Mouse (Mus musculus) urinary bladder, postnatal 25 days (tissue): ENCODE results near the gene Hoxb3.

Source experiments
- DNase-seq: peaks from one replicate; pipeline ENCODE4 v3.0.0; 2022; ENCODE audit warnings: low spot score

Gene Hoxb3

DNA sequence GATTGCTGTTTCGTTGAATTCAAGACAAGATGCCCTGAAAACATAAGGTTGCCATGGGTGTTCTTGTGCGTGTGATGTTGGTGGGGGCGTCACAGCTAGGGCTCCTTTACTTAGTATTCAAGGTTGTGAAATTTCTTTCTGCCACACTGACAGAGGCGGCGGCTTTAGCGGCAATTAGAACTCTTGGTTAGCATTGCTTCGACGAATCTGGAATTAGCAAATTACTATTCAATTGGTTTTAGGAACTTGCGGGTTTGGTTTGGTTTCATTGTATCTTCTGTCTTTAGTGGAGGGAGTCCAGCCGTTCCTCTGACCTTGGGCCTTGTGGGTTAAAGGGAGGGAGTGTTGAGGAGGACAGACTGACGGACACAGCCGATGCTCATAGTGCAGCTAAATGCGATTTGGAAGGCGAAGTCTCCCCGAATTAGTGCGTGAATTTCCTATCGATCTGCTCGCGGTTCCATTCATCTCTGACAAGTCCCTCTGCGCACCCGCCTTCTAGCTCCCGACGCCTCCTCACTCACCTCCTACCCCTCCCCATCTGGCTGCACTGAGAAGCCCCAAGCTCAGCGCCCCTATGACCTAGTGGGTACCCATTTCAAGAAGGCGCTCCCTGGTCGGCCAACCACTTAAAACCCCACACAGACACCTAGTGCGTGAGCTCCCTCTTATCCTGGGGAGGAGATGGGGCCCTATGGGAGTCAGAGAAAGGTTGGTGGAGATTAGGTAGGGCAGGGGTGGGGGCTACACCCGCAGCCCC lies 5.3 kb upstream of the Hoxb3 start, which contains the start of gene Hoxb4:
Gene Hoxb4, plus strand, starts transcription at position 660 of the 760 bp plus-strand sequence.
- DNase-seq: no peak

DNA sequence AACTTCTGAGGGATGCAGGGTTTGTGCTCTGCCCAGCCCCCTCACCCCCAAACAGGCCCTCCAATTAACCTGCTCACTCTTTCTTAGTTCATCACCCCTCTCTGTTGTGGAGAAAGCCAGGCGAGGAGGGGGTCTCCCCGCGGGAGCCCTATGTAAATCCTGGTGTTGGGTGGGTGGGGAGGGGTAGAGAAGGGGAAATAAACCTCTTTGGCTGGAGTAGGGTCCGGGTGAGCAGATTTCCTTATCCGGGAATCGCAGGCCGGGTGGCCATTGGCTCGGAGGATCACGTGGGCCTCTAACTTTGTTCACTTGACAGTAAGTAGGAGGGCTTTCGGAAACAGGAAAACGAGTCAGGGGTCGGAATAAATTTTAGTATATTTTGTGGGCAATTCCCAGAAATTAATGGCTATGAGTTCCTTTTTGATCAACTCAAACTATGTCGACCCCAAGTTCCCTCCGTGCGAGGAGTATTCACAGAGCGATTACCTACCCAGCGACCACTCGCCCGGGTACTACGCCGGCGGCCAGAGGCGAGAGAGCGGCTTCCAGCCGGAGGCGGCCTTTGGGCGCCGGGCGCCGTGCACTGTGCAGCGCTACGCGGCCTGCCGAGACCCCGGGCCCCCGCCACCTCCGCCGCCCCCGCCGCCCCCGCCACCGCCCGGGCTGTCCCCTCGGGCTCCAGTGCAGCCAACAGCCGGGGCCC lies 4.6 kb upstream of the Hoxb3 start:
- DNase-seq: no peak

DNA sequence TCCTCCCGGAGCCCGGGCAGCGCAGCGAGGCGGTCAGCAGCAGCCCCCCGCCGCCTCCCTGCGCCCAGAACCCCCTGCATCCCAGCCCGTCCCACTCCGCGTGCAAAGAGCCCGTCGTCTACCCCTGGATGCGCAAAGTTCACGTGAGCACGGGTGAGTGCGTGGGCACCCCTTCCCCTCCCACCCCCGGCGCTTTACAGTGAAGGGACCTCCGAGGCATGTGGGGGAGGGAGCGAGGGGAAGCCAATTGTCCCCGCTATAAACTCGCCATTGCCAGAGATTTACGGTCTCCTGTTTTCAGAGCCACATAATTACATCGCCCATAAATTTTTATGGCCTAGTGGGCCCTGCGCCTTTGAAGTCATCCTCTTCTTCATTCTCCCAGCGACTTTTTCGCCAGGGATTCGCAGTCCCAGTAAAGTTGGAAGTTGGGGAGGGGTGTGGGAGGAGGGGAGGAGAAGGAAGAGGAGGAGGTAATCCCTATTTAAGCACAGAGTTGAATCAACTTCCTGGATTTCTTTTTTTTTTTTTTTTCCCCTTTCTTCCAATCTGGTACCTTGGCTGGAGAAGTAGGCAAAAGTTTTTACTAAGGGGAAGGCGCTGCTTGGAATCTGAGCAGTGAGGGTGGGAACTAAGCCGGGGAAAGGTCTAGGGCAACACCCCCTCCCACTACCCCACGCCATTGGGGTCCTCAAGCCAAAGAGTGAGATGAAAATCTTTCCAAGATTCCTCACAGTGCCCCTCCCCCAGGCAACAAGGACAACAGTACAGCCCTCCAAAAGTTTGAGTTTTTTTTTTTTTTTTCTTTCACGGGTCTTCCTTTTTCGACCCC lies 3.8 kb upstream of the Hoxb3 start:
- DNase-seq: no peak

DNA sequence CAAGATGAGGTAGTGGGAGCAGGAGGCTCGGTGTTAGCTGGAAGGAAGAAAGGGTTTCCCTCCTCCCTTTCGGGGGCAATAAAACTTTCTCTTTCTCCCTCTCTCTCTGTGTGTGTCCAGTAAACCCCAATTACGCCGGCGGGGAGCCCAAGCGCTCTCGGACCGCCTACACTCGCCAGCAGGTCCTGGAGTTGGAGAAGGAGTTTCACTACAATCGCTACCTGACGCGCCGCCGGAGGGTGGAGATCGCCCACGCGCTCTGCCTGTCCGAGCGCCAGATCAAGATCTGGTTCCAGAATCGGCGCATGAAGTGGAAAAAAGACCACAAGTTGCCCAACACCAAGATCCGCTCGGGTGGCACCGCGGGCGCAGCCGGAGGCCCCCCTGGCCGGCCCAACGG lies 3.2 kb upstream of the Hoxb3 start:
- no peak for DNase-seq

DNA sequence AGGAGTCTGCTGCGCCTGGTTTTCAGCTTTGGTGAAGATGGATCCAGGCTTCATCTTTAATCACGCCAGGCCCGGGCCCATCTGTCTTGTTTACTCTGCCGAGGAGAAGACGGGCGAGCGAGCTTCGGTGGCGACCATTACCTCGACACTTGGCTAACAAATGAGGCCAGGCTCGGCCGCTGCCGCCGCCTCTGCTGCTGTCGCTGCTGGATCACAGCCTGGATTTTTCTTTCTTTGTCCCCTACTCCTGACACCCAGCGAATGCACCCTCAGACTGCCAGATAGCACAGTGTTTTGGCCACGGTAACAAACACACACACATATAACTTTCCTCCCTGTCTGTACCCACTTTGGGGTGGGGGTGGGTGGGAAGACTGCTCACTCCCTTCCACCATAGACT lies 2.4 kb upstream of the Hoxb3 start:
- no peak for DNase-seq

DNA sequence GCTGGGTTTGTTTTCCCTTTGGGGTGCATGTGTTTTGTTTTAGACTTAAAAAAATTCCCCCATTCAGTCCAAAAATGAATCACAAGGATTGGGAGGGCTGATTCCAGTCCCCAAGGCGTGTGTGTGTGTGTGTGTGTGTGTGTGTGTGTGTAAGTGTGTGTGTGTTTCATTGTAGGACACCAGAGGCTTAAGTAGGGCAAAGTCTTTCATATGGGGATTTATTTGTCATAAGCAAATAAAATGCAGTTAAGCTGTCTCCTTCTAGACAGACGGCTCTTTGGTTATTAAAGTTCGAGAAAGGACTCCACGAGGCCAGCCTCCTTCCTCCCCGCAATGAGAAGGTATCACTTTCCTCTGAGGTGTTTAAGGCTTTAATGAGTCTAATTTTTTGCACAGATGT lies 1.3 kb upstream of the Hoxb3 start:
- no peak for DNase-seq

DNA sequence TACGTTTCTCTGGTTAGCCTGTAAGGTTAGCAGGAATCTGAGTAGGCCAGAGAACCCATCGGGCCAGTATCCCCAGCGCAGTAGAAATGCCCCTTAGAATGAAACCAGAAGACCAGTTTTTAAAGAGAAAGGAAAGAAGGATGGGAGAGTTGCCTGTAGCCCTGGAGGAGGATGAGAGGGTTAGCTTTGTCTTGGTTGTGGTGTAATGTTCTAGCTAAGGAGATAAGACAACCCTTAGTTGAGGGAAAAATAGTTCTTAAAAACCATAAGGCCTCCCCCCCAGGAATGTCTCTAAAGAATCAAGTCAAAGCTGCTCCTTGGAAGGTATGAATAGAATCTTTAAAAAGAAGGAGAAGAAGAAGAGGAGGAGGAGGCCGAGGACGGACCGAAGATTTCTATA lies 388 bp upstream of the Hoxb3 start:
- DNase-seq: no peak

DNA sequence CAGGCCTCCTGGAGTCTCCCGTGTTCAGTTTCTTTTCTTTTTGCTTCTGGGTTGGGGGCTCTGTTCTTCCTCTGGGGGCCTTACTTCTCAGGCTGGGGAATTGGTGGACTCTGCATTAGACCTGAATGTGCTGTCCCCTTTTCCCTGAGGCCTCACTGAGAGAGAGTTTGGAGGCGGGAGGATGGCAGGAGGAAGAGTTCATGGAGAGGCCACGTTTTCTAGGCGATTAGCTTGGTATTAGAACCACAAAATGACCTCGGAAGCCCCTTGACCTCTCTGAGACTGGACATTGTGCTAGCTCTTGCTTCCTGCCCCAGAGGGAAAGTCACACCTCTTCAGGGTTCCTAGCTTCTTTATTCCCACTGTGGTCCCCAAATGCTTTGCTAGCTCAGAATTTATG lies 999 bp downstream of the Hoxb3 start:
- no peak for DNase-seq

DNA sequence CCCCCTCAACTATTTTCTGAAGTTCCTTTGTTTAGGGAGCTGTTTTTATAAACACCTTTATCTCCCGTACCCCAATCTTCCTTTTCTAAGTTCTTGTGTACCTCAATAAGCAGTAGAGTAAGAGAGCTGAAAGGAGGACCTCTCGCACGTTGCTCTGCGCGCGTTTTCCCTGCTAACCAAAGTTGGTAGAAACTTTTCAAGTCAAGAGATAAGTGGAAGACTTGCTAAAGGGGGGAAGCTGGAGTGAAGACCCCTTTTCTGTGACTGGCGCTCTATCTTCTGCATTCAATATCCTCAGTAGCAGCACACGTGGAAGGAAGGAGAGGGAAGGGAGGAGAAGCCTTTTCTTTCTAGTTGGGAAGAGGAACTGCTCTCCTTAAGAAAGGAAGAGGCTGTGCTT lies 1.8 kb downstream of the Hoxb3 start:
- no peak for DNase-seq

DNA sequence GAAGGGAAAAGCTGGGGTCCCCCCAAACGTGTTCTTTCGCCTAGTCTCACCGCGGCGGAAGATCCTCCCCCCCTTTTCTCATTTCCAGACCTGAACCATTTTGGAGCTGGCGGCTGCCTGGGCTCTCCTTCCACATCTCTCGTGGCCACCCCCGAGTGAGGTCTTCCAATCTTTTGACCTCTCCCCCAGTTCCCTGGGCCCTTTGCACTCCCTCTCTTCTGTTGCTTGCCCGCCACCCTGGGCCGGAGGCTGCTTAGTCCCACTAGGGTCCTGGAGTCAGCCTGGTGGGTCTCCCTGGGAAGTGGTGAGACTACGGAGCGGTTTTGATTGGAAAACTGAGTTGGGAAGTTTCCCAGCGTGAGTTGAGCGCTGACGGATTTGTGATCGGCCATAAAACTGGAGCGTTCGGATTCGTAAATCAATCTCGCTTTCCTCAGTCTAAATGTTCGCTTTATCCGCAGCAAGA lies 2.7 kb downstream of the Hoxb3 start:
- DNase-seq: no peak

DNA sequence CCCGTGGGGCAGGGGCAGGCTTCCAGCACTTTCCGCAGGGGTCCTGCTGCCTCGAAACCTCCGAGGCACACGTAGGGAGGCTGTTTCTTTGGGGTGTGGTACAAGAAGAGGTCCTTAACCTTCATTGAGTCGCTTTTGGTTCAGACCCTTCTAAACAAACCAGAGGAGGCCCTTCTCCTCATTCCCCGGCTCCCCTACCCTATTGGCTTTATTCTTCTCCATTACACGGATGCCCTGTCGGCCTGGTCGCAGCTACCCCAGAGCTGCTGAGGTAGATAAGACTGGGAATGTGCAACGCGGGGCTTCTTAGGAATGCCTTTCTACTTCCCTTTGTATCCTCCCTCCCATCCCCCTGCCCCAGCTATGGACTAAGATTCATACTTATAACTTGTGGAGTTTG lies 3.6 kb downstream of the Hoxb3 start:
- DNase-seq: no peak

DNA sequence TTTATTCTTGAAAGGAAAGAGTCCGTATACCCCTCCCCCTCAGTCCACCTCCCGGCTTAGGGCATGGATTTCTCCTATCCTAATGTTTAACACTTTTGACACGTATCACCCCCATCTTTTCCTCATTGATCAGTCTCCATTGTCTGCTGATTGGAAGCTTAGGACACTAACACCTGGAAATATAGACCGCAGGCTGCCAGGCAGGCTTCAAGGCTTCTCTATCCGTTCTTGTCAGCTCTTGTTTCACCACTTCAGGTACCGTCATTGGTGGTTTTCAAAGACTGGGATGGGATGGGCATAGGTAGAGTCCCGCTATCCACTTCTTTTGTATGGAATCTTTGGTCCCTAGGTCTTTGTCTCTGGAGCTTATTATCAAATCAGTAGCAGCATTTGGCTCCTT lies 4.0 kb downstream of the Hoxb3 start:
- DNase-seq: no peak

DNA sequence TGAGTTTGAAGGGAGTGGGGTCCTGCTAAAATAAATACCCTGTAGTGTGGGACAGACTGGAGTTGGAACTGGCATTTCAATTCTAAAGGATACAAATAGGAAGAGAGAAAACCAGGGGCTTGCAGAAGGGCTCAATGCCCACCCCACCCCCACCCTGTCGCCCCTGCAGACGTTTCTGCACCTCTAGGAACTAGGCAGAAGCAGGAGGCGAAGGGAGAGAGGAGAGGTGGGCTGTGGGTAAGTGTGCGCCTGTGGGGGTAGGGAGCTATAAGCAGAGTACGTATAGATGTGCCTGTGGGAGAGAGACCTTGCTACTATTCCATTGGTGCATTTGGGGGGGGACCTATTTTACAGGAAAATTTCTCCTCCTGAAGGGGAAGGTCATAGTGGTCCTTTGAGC lies 4.6 kb downstream of the Hoxb3 start:
- DNase-seq: no peak

DNA sequence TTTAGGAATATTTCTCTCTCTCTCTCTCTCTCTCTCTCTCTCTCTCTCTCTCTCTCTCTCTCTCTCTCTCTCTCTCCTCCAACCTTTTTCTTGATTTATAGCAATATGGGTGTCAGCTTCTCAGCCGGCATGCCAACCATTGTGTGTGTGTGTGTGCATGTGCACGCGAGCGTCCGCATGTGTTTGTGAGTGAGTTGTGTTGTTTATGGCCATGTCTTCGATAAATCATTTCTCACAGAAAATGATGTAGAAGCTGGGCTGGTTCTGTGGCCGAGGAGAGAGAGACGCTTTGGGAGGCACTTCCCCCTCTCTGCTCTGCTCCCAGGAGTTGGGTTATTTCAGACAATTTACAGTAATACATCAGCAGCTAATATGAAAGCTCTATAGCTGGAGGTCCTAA lies 5.5 kb downstream of the Hoxb3 start:
- DNase-seq: no peak

DNA sequence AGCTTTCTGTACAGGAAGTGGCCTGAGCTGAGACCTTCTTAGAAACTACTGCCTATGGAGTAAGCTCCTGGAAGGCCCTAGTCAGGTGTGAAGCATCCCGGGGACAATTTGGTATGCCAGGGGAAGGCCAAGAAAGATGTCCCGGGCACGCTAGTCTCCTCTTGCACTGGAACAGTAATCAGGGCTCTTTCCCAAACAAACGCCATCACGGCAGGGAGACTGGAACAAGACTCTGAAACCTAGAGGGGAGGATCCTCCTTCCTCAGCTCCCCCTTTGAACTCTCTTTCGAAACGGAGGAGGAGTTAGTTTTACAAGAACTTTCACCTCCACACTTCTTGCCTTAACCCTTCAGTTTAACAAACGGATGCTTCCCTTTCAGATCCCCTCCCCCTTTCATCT lies 9.0 kb downstream of the Hoxb3 start:
- DNase-seq: no peak

DNA sequence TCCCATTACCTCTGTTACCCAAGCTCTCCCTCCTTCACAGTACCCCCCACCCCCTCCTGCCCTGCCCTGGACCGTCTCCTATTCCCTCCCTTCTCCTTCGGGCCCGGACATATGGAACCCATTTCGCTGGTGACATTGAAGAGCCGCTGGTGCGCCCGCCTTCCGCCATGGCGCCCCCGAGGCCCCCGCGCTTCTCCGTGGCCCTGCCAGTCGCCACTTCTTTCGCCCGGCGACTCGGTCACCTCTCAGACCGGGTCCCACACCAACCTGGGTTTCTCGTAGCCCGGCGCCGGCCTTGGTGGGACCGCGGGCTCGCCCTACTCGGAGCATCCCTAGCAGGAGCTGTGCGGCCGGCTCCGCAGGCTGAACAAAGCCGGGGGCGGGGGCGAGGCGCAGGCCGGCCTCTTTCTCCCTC lies 9.5 kb downstream of the Hoxb3 start:
- no peak for DNase-seq

DNA sequence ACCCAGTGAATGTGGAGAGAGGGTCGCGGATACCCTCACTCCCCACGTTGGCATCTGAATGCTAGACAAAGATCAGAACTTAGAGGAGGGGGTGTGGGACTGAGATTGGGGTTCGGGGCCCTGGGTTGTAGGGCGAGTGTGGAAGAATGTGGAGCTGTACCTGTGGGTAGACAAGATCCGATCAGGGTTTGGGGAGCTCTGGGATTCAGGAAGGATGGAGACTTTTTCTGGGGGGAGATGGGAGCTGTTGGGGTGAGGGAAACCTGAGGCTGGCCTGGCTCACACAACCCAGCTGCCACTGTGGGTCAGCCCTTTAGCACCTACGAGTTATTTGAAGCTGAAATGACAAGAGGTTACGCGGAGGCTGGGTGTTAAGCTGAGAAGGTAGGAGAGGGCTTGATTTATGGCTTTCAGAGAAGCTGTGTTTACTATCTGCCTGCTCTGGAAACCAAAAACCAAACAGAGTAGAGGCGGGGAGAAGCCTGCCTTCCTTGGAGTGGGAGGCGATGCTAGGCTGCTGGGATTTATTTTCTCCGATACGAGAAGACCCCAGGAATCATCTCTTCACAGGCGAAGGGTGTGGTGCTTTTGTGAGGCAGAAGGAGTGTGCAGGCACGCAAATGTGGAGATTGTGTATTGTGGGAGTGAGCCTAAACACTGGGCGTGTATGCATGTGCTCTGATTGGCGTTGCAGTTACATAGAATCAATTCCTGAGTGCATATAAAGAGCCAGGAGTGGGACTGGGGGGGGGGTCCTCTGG lies 10.3 kb downstream of the Hoxb3 start:
- no peak for DNase-seq

DNA sequence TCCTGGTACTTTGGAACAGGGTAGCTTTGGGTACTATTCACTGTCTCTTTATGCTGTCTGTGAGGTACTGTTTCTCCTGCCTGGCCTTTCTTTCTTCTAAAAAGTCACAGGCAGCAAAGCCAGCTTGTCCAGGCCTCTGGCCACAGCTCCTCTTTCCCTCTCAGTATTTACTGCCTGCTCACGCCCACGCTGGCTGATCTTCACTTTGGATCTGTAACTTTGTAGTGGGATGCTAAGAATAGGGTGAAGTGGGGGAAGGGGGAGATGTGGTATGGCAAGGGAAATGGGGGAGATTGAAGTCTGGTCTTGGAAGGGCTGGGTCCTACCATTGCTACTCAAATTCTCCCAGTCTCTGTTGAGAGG lies 10.9 kb downstream of the Hoxb3 start:
- DNase-seq: no peak

DNA sequence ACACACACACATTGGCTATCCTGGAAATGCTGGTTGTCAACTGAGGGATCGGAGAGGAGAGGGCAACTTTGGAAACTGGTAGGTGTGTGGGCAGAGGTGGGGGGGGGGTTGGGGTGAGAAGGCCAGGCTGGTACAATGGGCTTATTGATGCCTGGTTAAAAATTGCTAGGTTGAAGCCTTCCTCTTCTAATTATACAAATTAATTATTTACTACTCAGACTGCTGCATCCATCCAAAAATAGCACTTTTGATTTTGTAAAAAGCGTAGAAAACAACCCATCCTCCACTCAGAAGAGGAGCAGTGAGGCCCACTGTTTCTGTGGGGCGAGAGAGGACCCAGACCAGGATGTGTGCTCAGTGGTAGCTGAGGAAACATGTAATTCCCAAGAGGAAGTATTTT lies 11.9 kb downstream of the Hoxb3 start:
- no peak for DNase-seq

DNA sequence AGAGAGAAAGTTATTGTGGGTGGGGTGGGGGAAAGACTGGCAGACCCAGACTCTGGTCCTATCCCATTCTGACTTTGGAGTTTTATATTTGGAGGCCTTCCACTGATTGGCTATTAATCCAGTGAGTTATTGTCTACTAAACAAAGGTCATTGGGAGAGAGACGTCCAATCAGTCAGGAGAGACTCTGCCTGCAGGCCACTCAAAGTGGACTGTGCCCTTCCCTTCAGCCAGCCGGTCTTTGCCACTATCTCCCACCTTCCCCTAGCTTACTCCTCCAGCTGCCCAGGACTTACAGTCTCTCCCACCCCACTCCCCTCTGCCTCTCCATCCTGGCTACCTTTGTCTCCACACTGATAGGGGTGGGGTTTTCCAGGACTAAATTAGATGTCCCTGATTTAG lies 13.5 kb downstream of the Hoxb3 start:
- no peak for DNase-seq

DNA sequence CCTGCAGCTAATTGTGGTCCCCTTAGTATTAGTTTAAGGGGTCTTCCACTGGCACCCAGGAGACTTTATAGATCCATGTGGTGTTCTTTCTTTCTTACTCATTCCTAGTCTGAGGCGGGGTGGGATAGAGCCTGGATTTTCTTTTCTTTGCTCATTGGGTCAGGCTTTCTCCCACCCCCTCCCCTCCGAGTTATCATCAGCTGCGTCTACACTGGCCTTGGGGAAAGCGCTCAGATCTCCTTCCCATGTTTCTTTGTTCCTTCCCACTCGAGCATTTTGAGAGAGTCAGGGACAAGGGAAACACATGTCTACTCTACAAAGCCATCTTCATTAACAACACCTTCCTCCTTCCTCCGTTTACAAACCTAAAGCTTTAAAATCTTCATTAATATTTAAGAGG lies 13.9 kb downstream of the Hoxb3 start:
- DNase-seq: no peak
